Mouse (Mus musculus): ENCODE results near the gene Pgap2. TPM values are rescaled to one million over a fixed set of nuclear protein-coding genes. Genes with fewer than 3 reads are reported as not detected.

The Pgap2 gene
- polyA plus RNA-seq, 1 experiment, result 48.3 TPM

- WGBS, result 76% methylated on average over 8 of the region's 8 CpGs
- DNase-seq (ENCODE audit: low read depth, low spot score), result no peak
Observed at GRCm38 (mm10) chr7:102238686-102239286, 28.8 kb downstream of the Pgap2 start.

- no peak for DNase-seq (ENCODE audit: low read depth, low spot score)
- 86% methylated on average over 16 of the region's 16 CpGs for WGBS
Observed at GRCm38 (mm10) chr7:102239591-102239990, 29.6 kb downstream of the Pgap2 start.

- DNase-seq (ENCODE audit: low read depth, low spot score), result no peak
- 88% methylated on average over 5 of the region's 5 CpGs for WGBS
Observed at GRCm38 (mm10) chr7:102242371-102242770, 32.4 kb downstream of the Pgap2 start.

GRCm38 (mm10) chr7:102242917-102243316 lies 32.9 kb downstream of the Pgap2 start:
- no peak for DNase-seq (ENCODE audit: low read depth, low spot score)
- WGBS, result 59% methylated on average over 3 of the region's 3 CpGs

GRCm38 (mm10) chr7:102243870-102244269 lies 33.9 kb downstream of the Pgap2 start:
- WGBS, result 49% methylated on average over 2 of the region's 2 CpGs
- DNase-seq (ENCODE audit: low read depth, low spot score), result no peak

GRCm38 (mm10) chr7:102244782-102245535 lies 35.0 kb downstream of the Pgap2 start:
- DNase-seq (ENCODE audit: low read depth, low spot score), result no peak
- WGBS, result 48% methylated on average over 3 of the region's 3 CpGs

GRCm38 (mm10) chr7:102245775-102246174 lies 35.8 kb downstream of the Pgap2 start:
- 10% methylated on average over 1 of the region's 1 CpGs for WGBS
- DNase-seq (ENCODE audit: low read depth, low spot score), result no peak

- 44% methylated on average over 6 of the region's 6 CpGs for WGBS
- DNase-seq (ENCODE audit: low read depth, low spot score), result no peak
Observed at GRCm38 (mm10) chr7:102246265-102246664, 36.3 kb downstream of the Pgap2 start.

GRCm38 (mm10) chr7:102246956-102247797 lies 37.2 kb downstream of the Pgap2 start:
- WGBS, result 63% methylated on average over 12 of the region's 12 CpGs
- DNase-seq (ENCODE audit: low read depth, low spot score), result no peak

- 6% methylated on average over 16 of the region's 16 CpGs for WGBS
- DNase-seq (ENCODE audit: low read depth, low spot score), result no peak
Observed at GRCm38 (mm10) chr7:102248691-102249404, 38.8 kb downstream of the Pgap2 start.

GRCm38 (mm10) chr7:102249531-102249895 lies 39.5 kb downstream of the Pgap2 start:
- no peak for DNase-seq (ENCODE audit: low read depth, low spot score)
- whole genome bisulfite sequencing, result under 1% methylated on average over 23 of the region's 23 CpGs

GRCm38 (mm10) chr7:102249896-102250630 lies 40.1 kb downstream of the Pgap2 start:
- WGBS, result under 1% methylated on average over 42 of the region's 49 CpGs
- DNase-seq (ENCODE audit: low read depth, low spot score), result no peak

- DNase-seq (ENCODE audit: low read depth, low spot score), result peak; percentile 75
- WGBS, result under 1% methylated on average over 33 of the region's 33 CpGs
Observed at GRCm38 (mm10) chr7:102250631-102251214, 40.7 kb downstream of the Pgap2 start.

- no peak for DNase-seq (ENCODE audit: low read depth, low spot score)
- 88% methylated on average over 1 of the region's 1 CpGs for WGBS
Observed at GRCm38 (mm10) chr7:102253631-102254030, 43.6 kb downstream of the Pgap2 start.

GRCm38 (mm10) chr7:102255954-102256353 lies 45.9 kb downstream of the Pgap2 start, which contains the start of gene Rhog:
TSS of gene Rhog (minus strand) at chr7:102256054.
- WGBS, result 80% methylated on average over 3 of the region's 3 CpGs
- no peak for DNase-seq (ENCODE audit: low read depth, low spot score)

- WGBS, result 83% methylated on average over 3 of the region's 3 CpGs
- no peak for DNase-seq (ENCODE audit: low read depth, low spot score)
Observed at GRCm38 (mm10) chr7:102256636-102257035, 46.6 kb downstream of the Pgap2 start.

- DNase-seq (ENCODE audit: low read depth, low spot score), result no peak
- WGBS, result 20% methylated on average over 4 of the region's 4 CpGs
Observed at GRCm38 (mm10) chr7:102258189-102258588, 48.2 kb downstream of the Pgap2 start.

GRCm38 (mm10) chr7:102258753-102259152 lies 48.7 kb downstream of the Pgap2 start:
- WGBS, result 42% methylated on average over 3 of the region's 3 CpGs
- DNase-seq (ENCODE audit: low read depth, low spot score), result no peak

All from large intestine, adult 2 months (tissue).